Mouse (Mus musculus) small intestine, adult 2 months (tissue): Measurements from ENCODE around the gene Rundc3a.

Source experiments
- CTCF ChIP-seq: fragments of 200-500 bp; IDR thresholded peaks from 2 replicates; pipeline ENCODE4 v1.5.1; 2012; ENCODE audit warnings: low read depth, mild to moderate bottlenecking, control low read depth, inconsistent platforms, low read length, moderate library complexity, mixed read lengths; ENCODE audit not compliant: insufficient replicate concordance, insufficient read length; ENCODE audit errors: extremely low read depth
- POLR2A ChIP-seq: fragments of 200-500 bp; IDR thresholded peaks from 2 replicates; pipeline ENCODE4 v1.6.1; 2012; ENCODE audit warnings: low read depth, mild to moderate bottlenecking, control low read depth, inconsistent platforms, low read length, moderate library complexity

GRCm38 (mm10) chr11:102375196-102376173, 17.7 kb upstream of the Rundc3a start:
- TF ChIP-seq CTCF = no peak
- no peak; the same call in 1 of the 2 replicates for TF ChIP-seq POLR2A
